Comparison of ENCODE assay signal across 8 mouse cellular contexts in genomic region chr3:129969432-129970395, GRCm38 (mm10). TPM values are rescaled to one million over a fixed set of nuclear protein-coding genes. Genes with fewer than 3 reads are reported as not detected.
DNase-seq lines count a peak whose midpoint lies in the region; ATAC-seq and TF ChIP-seq lines count a peak whose summit lies in the region.

Gene Mcub, minus strand, starts transcription at chr3:129970206.

- under 1% methylated on average over 63 of the region's 63 CpGs for WGBS in heart, embryonic 11.5 days (ENCODE audit: insufficient replicate concordance)
- under 1% methylated on average over 63 of the region's 63 CpGs for WGBS in kidney, embryonic 15.5 days

- no peak within 1 kb of the TSS for H3K27ac ChIP-seq in layer of hippocampus, adult 2 months
- no peak within 1 kb of the TSS for H3K27ac ChIP-seq in heart, embryonic 11.5 days (ENCODE audit: low read depth, low read length)
- H3K27ac ChIP-seq in kidney, embryonic 15.5 days = no peak within 1 kb of the TSS

- H3K9me3 ChIP-seq in heart, embryonic 11.5 days (replicated peaks; ENCODE audit: control insufficient read depth, low read length) = no peaks in the 10 kb centered on the region
- no peaks in the 10 kb centered on the region for H3K9me3 ChIP-seq in kidney, embryonic 15.5 days (replicated peaks)

- H3K36me3 ChIP-seq in heart, embryonic 11.5 days (ENCODE audit: control insufficient read depth, insufficient read depth, low read length) = no peaks in the 10 kb centered on the region
- H3K36me3 ChIP-seq in kidney, embryonic 15.5 days = no peaks in the 10 kb centered on the region

- H3K4me3 ChIP-seq in layer of hippocampus, adult 2 months = peak within 1 kb of the TSS; percentile 63
- H3K4me3 ChIP-seq in heart, embryonic 11.5 days (ENCODE audit: low read depth, low read length) = peak within 1 kb of the TSS; percentile 70
- H3K4me3 ChIP-seq in kidney, embryonic 15.5 days (replicated peaks) = peak within 1 kb of the TSS; percentile 59

- peak; percentile 61 for ATAC-seq in heart, embryonic 11.5 days (replicated peaks; ENCODE audit: insufficient number of reproducible peaks, low FRiP score, low TSS enrichment)
- ATAC-seq in kidney, embryonic 15.5 days (replicated peaks; ENCODE audit: low FRiP score) = peak; percentile 86

- peak within 1 kb of the TSS; percentile 100 for H3K4me2 ChIP-seq in heart, embryonic 11.5 days
- H3K4me2 ChIP-seq in kidney, embryonic 15.5 days = peak within 1 kb of the TSS; percentile 99

- DNase-seq in layer of hippocampus, adult 2 months (ENCODE audit: low spot score in 2 of 2) = no peak
- DNase-seq in layer of hippocampus, adult 18-20 months (ENCODE audit: low spot score in 2 of 2) = no peak
- peak; percentile 59 for DNase-seq in embryo, embryonic 9.5 days (ENCODE audit: extremely low spot score)
- DNase-seq in lung, postnatal 25 days (ENCODE audit: low spot score) = peak; percentile 50
- peak; percentile 5 for DNase-seq in ovary, postnatal 14 days (ENCODE audit: low spot score)
- no peak for DNase-seq in frontal cortex, postnatal 10 days (ENCODE audit: low spot score in 2 of 2)

- H3K27me3 ChIP-seq in heart, embryonic 11.5 days (ENCODE audit: control insufficient read depth, insufficient read depth, low read length) = peaks cover 11% of the 10 kb centered on the region
- peaks cover 49% of the 10 kb centered on the region for H3K27me3 ChIP-seq in kidney, embryonic 15.5 days

- H3K4me1 ChIP-seq in heart, embryonic 11.5 days (ENCODE audit: control insufficient read depth, insufficient read depth, low read length) = peaks cover 6% of the 10 kb centered on the region; the same call in 1 of the 2 replicates
- peaks cover 24% of the 10 kb centered on the region for H3K4me1 ChIP-seq in kidney, embryonic 15.5 days

- peak within 1 kb of the TSS; percentile 67 for H3K9ac ChIP-seq in heart, embryonic 11.5 days (ENCODE audit: low read depth, low read length)
- peak within 1 kb of the TSS; percentile 41 for H3K9ac ChIP-seq in kidney, embryonic 15.5 days

- TF ChIP-seq CTCF in layer of hippocampus, adult 2 months (conservative IDR thresholded peaks at IDR 0.05) = no peak

RNA-seq across cellular contexts. Expression of gene Mcub, which starts in this region (rescaled TPM):
- 1 to 10 TPM; 3.5 to 5.3 TPM for total RNA-seq in layer of hippocampus, adult 2 months (2021)
- 1 to 10 TPM; 2.9 to 3.3 TPM for total RNA-seq in layer of hippocampus, adult 18-20 months (2021)
- polyA plus RNA-seq in heart, embryonic 11.5 days (2014; fragmentation: Nextera tagmentation; extraction: Ambion mirVana) = 4.2 and 4.3 TPM in 2 replicates
- 1.1 and 3.7 TPM in 2 replicates for polyA plus RNA-seq in kidney, embryonic 15.5 days (2015; fragmentation: Nextera tagmentation; extraction: Ambion mirVana)

Comparison
In these comparisons a context has a peak if more than half of its experiments do, and no peak if none do; other contexts are left out.
1. DNase-seq: peak in embryo, embryonic 9.5 days (single experiment), lung, postnatal 25 days (single experiment) and ovary, postnatal 14 days (single experiment); none in layer of hippocampus, adult 2 months (0 of 2), layer of hippocampus, adult 18-20 months (0 of 2) and frontal cortex, postnatal 10 days (0 of 2).
2. Peak in every context shown above with its lines, with median percentiles within 50 percentile points of each other: H3K4me3 ChIP-seq.